Mouse (Mus musculus): ENCODE data around the gene Arl11.

Arl11 gene

DNA sequence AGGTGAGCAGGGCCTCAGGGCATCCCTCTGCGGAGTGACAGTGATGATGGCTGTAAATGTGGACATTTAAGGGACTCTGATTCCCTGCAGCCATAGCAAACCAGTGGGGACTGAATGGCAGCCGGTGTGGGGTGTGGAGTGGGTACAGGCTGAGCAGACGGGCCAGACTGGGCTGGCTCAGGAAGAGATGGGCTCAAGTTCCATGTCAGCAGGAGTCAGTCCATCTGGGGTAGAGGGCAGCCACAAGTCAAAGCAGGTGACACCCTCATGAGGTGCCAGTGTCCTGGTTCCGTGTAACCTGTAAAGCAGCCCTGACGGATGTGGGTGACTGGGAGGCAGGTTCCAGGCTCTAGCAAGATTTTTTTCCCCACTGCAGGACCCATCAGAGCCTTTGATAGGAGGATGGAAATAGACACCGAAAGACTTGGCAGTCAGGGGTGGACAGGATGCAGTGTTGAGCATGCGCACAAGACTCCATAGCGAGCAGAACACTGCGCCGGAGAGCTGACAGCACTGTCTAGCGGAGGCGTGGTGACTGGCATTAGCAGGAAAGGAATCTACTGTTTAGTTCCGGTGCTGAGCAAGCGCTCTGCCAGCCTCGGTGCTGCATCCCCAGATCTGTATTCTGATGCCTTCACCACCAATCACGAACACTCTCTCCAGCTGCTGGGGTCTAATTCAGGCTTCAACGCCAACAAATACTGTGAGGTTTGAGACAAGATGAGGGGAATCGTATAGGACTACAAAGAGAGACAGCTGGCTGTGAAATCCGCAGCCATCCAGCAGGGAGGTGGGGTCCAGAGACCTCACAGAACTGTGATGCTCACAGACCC lies 18.3 kb downstream of the Arl11 start:
- DNase-seq (ENCODE audit: low read depth) = peak; percentile 91

- DNase-seq (ENCODE audit: low read depth) = no peak
These were observed 21.0 kb downstream of the Arl11 start for GRCm38 (mm10) chr14:61330591-61330990.

GRCm38 (mm10) chr14:61330996-61331561 lies 21.5 kb downstream of the Arl11 start:
- DNase-seq (ENCODE audit: low read depth) = peak; percentile 91

GRCm38 (mm10) chr14:61339381-61339780 lies 29.8 kb downstream of the Arl11 start:
- no peak for DNase-seq (ENCODE audit: low read depth)

GRCm38 (mm10) chr14:61344590-61344989 lies 35.0 kb downstream of the Arl11 start:
- DNase-seq (ENCODE audit: low read depth) = no peak

GRCm38 (mm10) chr14:61346827-61347698 lies 37.5 kb downstream of the Arl11 start:
- no peak for DNase-seq (ENCODE audit: low read depth)

GRCm38 (mm10) chr14:61349876-61350275 lies 40.3 kb downstream of the Arl11 start:
- no peak for DNase-seq (ENCODE audit: low read depth)

GRCm38 (mm10) chr14:61350808-61351207 lies 41.3 kb downstream of the Arl11 start:
- no peak for DNase-seq (ENCODE audit: low read depth)

GRCm38 (mm10) chr14:61354251-61355235 lies 45.0 kb downstream of the Arl11 start:
- no peak for DNase-seq (ENCODE audit: low read depth)

- peak; percentile 95 for DNase-seq (ENCODE audit: low read depth)
These were observed 50.8 kb downstream of the Arl11 start, which contains the start of gene Ebpl for GRCm38 (mm10) chr14:61360131-61360980. Gene Ebpl, minus strand, starts transcription at chr14:61360439.

DNA sequence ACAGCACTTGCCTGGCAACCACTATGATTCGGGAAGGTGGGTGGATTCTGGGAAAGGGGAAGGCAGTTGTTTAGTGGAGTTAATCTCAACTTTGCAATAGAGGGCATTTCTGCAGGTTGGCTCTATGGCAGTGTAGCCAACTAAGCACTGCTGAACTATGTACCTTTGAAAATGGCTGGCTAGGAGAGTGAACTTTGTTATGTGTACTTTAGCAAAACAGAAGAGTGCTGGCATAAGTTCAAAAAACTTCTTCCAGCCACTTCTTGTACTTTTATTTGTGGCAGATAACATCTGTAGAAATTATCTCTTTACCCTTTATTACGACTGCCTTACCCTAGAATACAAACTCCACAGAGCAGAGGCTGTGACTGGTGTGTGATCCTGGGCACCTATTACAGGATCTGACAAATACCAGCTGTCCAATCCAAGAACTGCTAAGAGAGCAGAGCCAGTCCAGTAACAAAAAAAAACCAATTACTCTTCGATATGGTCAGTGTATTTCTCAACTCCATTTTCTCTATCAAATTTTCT lies 51.5 kb downstream of the Arl11 start:
- no peak for DNase-seq (ENCODE audit: low read depth)
